Mouse (Mus musculus) embryo, embryonic 10 days (tissue): ENCODE measurements around the gene Eif2d.

Source experiments
- DNase-seq: peaks from one replicate; pipeline ENCODE4 v3.0.0-alpha.2; 2015; ENCODE audit warnings: low spot score

Gene Eif2d

GRCm38 (mm10) chr1:131213361-131213760, 60.4 kb downstream of the Eif2d start:
- DNase-seq = no peak

GRCm38 (mm10) chr1:131218933-131219332, 66.0 kb downstream of the Eif2d start:
- DNase-seq = no peak

- DNase-seq = no peak
These were observed 69.0 kb downstream of the Eif2d start for GRCm38 (mm10) chr1:131221822-131222590.

- no peak for DNase-seq
These were observed 70.4 kb downstream of the Eif2d start for GRCm38 (mm10) chr1:131223345-131223744.

- no peak for DNase-seq
These were observed 72.0 kb downstream of the Eif2d start for GRCm38 (mm10) chr1:131224848-131225471.

GRCm38 (mm10) chr1:131228225-131228624, 75.2 kb downstream of the Eif2d start:
- no peak for DNase-seq

- DNase-seq = no peak
These were observed 75.7 kb downstream of the Eif2d start for GRCm38 (mm10) chr1:131228659-131229058.

- DNase-seq = no peak
These were observed 80.5 kb downstream of the Eif2d start for GRCm38 (mm10) chr1:131233527-131233926.

- no peak for DNase-seq
These were observed 83.1 kb downstream of the Eif2d start for GRCm38 (mm10) chr1:131236077-131236476.
